Mouse (Mus musculus) limb, embryonic 14.5 days (tissue): ENCODE measurements around the gene Trim71. TPM values are rescaled to one million over a fixed set of nuclear protein-coding genes. Genes with fewer than 3 reads are reported as not detected.

ENCODE experiments used
- ATAC-seq: fragments of 200-750 bp; cut with Nextera tagmentation; 2 replicates; pipeline ENCODE4 v1.8.0; 2017; ENCODE audit warnings: low read depth, moderate number of reproducible peaks, moderate TSS enrichment; ENCODE audit not compliant: low FRiP score
- DNase-seq: peaks from one replicate; pipeline ENCODE4 v3.0.0-alpha.2; 2015; ENCODE audit warnings: low spot score
- H3K27ac ChIP-seq: fragments of 300-500 bp; sonication (generic); replicated peaks from 2 replicates; pipeline ENCODE4 v1.5.1; 2014; ENCODE audit warnings: low read depth, mild to moderate bottlenecking, low read length, moderate library complexity, mixed read lengths
- H3K27me3 ChIP-seq: fragments of 300-500 bp; sonication (generic); 2 replicates; pipeline ENCODE4 v1.6.1; 2014; ENCODE audit warnings: low read length, mixed read lengths; ENCODE audit not compliant: control insufficient read depth, insufficient read depth
- H3K36me3 ChIP-seq: fragments of 300-500 bp; sonication (generic); 2 replicates; pipeline ENCODE4 v1.6.1; 2014; ENCODE audit warnings: mild to moderate bottlenecking, low read length, moderate library complexity, mixed read lengths; ENCODE audit not compliant: control insufficient read depth, insufficient read depth
- H3K4me1 ChIP-seq: fragments of 300-500 bp; sonication (generic); 2 replicates; pipeline ENCODE4 v1.6.1; 2014; ENCODE audit warnings: antibody characterized with exemption, low read length, mixed read lengths; ENCODE audit not compliant: control insufficient read depth, insufficient read depth
- H3K4me2 ChIP-seq: fragments of 300-500 bp; sonication (generic); replicated peaks from 2 replicates; pipeline ENCODE4 v1.6.1; 2014; ENCODE audit warnings: low read depth, mild to moderate bottlenecking, low read length, moderate library complexity; ENCODE audit not compliant: severe bottlenecking
- H3K4me3 ChIP-seq: fragments of 300-500 bp; sonication (generic); replicated peaks from 2 replicates; pipeline ENCODE4 v1.5.1; 2014; ENCODE audit warnings: low read length
- H3K9ac ChIP-seq: fragments of 300-500 bp; sonication (generic); 2 replicates; pipeline ENCODE4 v1.6.1; 2014; ENCODE audit warnings: mild to moderate bottlenecking, low read depth, low read length, moderate library complexity; ENCODE audit not compliant: severe bottlenecking
- H3K9me3 ChIP-seq: fragments of 300-500 bp; sonication (generic); 2 replicates; pipeline ENCODE4 v1.6.1; 2016; ENCODE audit warnings: low read length; ENCODE audit not compliant: control insufficient read depth
- POLR2A ChIP-seq: fragments of 200-500 bp; IDR thresholded peaks from 2 replicates; pipeline ENCODE4 v1.8.0; 2012; ENCODE audit warnings: inconsistent platforms, mild to moderate bottlenecking, moderate library complexity, borderline replicate concordance; ENCODE audit not compliant: insufficient read depth, insufficient read length; ENCODE audit errors: extremely low read depth
- WGBS: fragments of 180-500 bp; shearing (Covaris S2); extraction: QIAGEN DNeasy Blood & Tissue Kit; methylation state at CpG from one replicate; pipeline ENCODE4 v1.1.7; 2014; 5-methylcytosine and 5-hydroxymethylcytosine counted together
- polyA plus RNA-seq, 2 experiments: library from polyadenylated mRNA; depleted of rRNA in 1 of 2; stranded (reverse) in 1 of 2; unstranded in 1 of 2; fragments of >200 nt; fragmentation: Nextera tagmentation in 1 of 2; extraction: Ambion mirVana in 1 of 2; gene quantifications; 2 replicates each; pipeline versions ENCODE4 v1.2.1 to v1.2.3; 2012 to 2014

Trim71 gene
- polyA plus RNA-seq, 2 experiments: 0.26 to 0.33 TPM

- peaks cover 25% of the 10 kb centered on the region for H3K36me3 ChIP-seq
- 76% methylated on average over 5 of the region's 5 CpGs for WGBS
- no peak for DNase-seq
- no peak overlapping the region for H3K9ac ChIP-seq
- no peaks in the 10 kb centered on the region for H3K9me3 ChIP-seq
- TF ChIP-seq POLR2A: no peak
- ATAC-seq: no peak
- no peak overlapping the region for H3K4me2 ChIP-seq
- H3K27ac ChIP-seq: no peak overlapping the region
- H3K4me3 ChIP-seq: no peak overlapping the region
- no peaks in the 10 kb centered on the region for H3K4me1 ChIP-seq
- no peaks in the 10 kb centered on the region for H3K27me3 ChIP-seq
Measured at GRCm38 (mm10) chr9:114468217-114468616, 96.0 kb downstream of the Trim71 start.

GRCm38 (mm10) chr9:114466871-114467270 lies 97.3 kb downstream of the Trim71 start:
- H3K4me1 ChIP-seq: no peaks in the 10 kb centered on the region
- ATAC-seq (no peak), DNase-seq (no peak)
- H3K9ac ChIP-seq: no peak overlapping the region
- TF ChIP-seq POLR2A: no peak
- H3K9me3 ChIP-seq: no peaks in the 10 kb centered on the region
- 87% methylated on average over 7 of the region's 7 CpGs for WGBS
- no peak overlapping the region for H3K4me2 ChIP-seq
- no peaks in the 10 kb centered on the region for H3K27me3 ChIP-seq
- peaks cover 31% of the 10 kb centered on the region for H3K36me3 ChIP-seq
- H3K4me3 ChIP-seq: no peak overlapping the region
- H3K27ac ChIP-seq: no peak overlapping the region

GRCm38 (mm10) chr9:114465442-114465841 lies 98.7 kb downstream of the Trim71 start:
- H3K27me3 ChIP-seq: no peaks in the 10 kb centered on the region
- H3K4me3 ChIP-seq: no peak overlapping the region
- TF ChIP-seq POLR2A: no peak
- peaks cover 41% of the 10 kb centered on the region for H3K36me3 ChIP-seq
- WGBS: 72% methylated on average over 6 of the region's 6 CpGs
- H3K27ac ChIP-seq: no peak overlapping the region
- H3K4me1 ChIP-seq: no peaks in the 10 kb centered on the region
- H3K9ac ChIP-seq: no peak overlapping the region
- ATAC-seq (no peak), DNase-seq (no peak)
- H3K4me2 ChIP-seq: no peak overlapping the region
- no peaks in the 10 kb centered on the region for H3K9me3 ChIP-seq

- no peak overlapping the region for H3K4me3 ChIP-seq
- WGBS: 96% methylated on average over 7 of the region's 7 CpGs
- no peaks in the 10 kb centered on the region for H3K9me3 ChIP-seq
- no peak overlapping the region for H3K27ac ChIP-seq
- TF ChIP-seq POLR2A: no peak
- DNase-seq (no peak), ATAC-seq (no peak)
- H3K4me1 ChIP-seq: no peaks in the 10 kb centered on the region
- no peak overlapping the region for H3K9ac ChIP-seq
- no peaks in the 10 kb centered on the region for H3K27me3 ChIP-seq
- H3K36me3 ChIP-seq: peaks cover 43% of the 10 kb centered on the region
- H3K4me2 ChIP-seq: no peak overlapping the region
Measured at GRCm38 (mm10) chr9:114462569-114462968, 101.6 kb downstream of the Trim71 start.

GRCm38 (mm10) chr9:114458436-114458835 lies 105.7 kb downstream of the Trim71 start:
- no peak for TF ChIP-seq POLR2A

More at GRCm38 (mm10) chr9:114458436-114458835, 105.7 kb downstream of the Trim71 start:
- Histone ChIP-seq H3K4me3 (no peak overlapping the region), H3K27ac (no peak overlapping the region), H3K4me2 (no peak overlapping the region), H3K9ac (no peak overlapping the region), H3K27me3 (no peaks in the 10 kb centered on the region), H3K36me3 (peaks cover 38% of the 10 kb centered on the region), H3K9me3 (no peaks in the 10 kb centered on the region), H3K4me1 (no peaks in the 10 kb centered on the region)
- 74% methylated on average over 3 of the region's 3 CpGs for WGBS
- ATAC-seq (no peak), DNase-seq (no peak)

Other genes starting within 250 kb of the Trim71 start
- gene Bcl2a1c, start 234.2 kb downstream of the Trim71 start, polyA plus RNA-seq (2012; rRNA removed): not detected in 2 replicates
- gene Bcl2a1c, start 234.2 kb downstream of the Trim71 start, polyA plus RNA-seq (2014; fragmentation: Nextera tagmentation; extraction: Ambion mirVana): not detected in 2 replicates
- gene Crtap, start 173.7 kb downstream of the Trim71 start, polyA plus RNA-seq (2012; rRNA removed): 242 and 272 TPM in 2 replicates
- gene Crtap, start 173.7 kb downstream of the Trim71 start, polyA plus RNA-seq (2014; fragmentation: Nextera tagmentation; extraction: Ambion mirVana): 221 and 228 TPM in 2 replicates
- 36.6 and 44.0 TPM in 2 replicates for gene Glb1, start 163.3 kb downstream of the Trim71 start, polyA plus RNA-seq (2012; rRNA removed)
- 40.7 and 41.9 TPM in 2 replicates for gene Glb1, start 163.3 kb downstream of the Trim71 start, polyA plus RNA-seq (2014; fragmentation: Nextera tagmentation; extraction: Ambion mirVana)
- gene Tmppe, start 163.3 kb downstream of the Trim71 start, polyA plus RNA-seq (2012; rRNA removed): 4.4 and 5.4 TPM in 2 replicates
- gene Tmppe, start 163.3 kb downstream of the Trim71 start, polyA plus RNA-seq (2014; fragmentation: Nextera tagmentation; extraction: Ambion mirVana): 3.5 and 3.7 TPM in 2 replicates
- gene Ccr4, start 59.5 kb downstream of the Trim71 start, polyA plus RNA-seq (2012; rRNA removed): 1.2 and 2.5 TPM in 2 replicates
- gene Ccr4, start 59.5 kb downstream of the Trim71 start, polyA plus RNA-seq (2014; fragmentation: Nextera tagmentation; extraction: Ambion mirVana): 1.2 and 2.7 TPM in 2 replicates
- 1.9 and 2.0 TPM in 2 replicates for gene C130032M10Rik, start 48.7 kb downstream of the Trim71 start, polyA plus RNA-seq (2012; rRNA removed)
- gene C130032M10Rik, start 48.7 kb downstream of the Trim71 start, polyA plus RNA-seq (2014; fragmentation: Nextera tagmentation; extraction: Ambion mirVana): 1.3 and 3.4 TPM in 2 replicates
- 104 and 109 TPM in 2 replicates for gene Cnot10, start 75.8 kb upstream of the Trim71 start, polyA plus RNA-seq (2012; rRNA removed)
- gene Cnot10, start 75.8 kb upstream of the Trim71 start, polyA plus RNA-seq (2014; fragmentation: Nextera tagmentation; extraction: Ambion mirVana): 66.8 and 69.1 TPM in 2 replicates
- gene Dync1li1, start 124.4 kb upstream of the Trim71 start, polyA plus RNA-seq (2012; rRNA removed): 30.9 and 39.5 TPM in 2 replicates
- gene Dync1li1, start 124.4 kb upstream of the Trim71 start, polyA plus RNA-seq (2014; fragmentation: Nextera tagmentation; extraction: Ambion mirVana): 34.5 and 39.6 TPM in 2 replicates
- 21.9 and 23.4 TPM in 2 replicates for gene Cmtm6, start 166.7 kb upstream of the Trim71 start, polyA plus RNA-seq (2012; rRNA removed)
- gene Cmtm6, start 166.7 kb upstream of the Trim71 start, polyA plus RNA-seq (2014; fragmentation: Nextera tagmentation; extraction: Ambion mirVana): 40.5 and 41.0 TPM in 2 replicates
- 118 and 165 TPM in 2 replicates for gene Cmtm7, start 217.5 kb upstream of the Trim71 start, polyA plus RNA-seq (2012; rRNA removed)
- 126 and 127 TPM in 2 replicates for gene Cmtm7, start 217.5 kb upstream of the Trim71 start, polyA plus RNA-seq (2014; fragmentation: Nextera tagmentation; extraction: Ambion mirVana)